Mouse (Mus musculus) MN1 (cell line): ENCODE data around the gene Mtg1.

Experiments
- DNase-seq: peaks from one replicate; pipeline ENCODE4 v3.0.0-alpha.2; 2016; ENCODE audit warnings: low spot score

The Mtg1 gene

DNA sequence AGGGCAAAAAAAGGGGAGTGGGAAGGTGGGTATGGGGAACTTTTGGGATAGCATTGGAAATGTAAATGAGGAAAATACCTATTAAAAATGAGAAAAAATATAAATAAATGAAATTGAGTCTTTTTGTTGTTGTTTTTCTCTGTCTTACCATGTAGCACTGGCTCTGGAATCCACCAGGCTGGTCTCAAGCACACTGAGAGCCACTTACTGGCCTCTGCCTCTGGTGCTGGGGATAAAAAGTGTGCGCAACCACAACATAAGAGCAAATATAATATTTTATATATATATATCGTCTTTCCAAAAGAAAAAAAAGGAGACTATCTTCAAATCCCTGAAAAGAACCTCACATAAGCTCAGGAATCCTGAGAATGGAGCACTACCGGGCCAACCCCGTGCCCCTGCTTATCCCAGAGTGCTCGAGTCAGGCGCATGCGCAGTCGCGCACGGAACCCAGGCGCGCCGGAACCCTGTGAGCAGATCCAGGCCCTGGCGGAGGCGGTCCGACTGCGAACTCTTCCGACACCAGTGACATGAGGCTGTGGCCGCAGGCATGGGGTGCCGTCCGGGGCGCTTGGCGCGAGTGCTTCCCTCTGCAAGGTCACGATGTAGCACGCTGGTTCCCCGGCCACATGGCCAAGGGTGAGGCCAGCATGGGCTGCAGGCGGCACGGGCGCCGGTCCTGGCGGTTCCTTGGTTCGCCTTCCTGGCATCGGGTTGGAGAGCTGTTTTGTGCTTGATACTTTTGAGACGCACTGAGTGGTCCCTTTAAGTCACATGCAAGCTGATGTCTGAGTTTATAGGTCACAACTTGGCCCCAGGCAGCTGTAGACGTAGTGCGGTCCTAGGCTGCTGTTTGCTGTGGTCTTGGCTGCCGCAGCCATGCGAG is at the start of gene Mtg1:
Gene Mtg1, plus strand, starts transcription at position 430 of the 886 bp plus-strand sequence.
- DNase-seq = peak; percentile 95

DNA sequence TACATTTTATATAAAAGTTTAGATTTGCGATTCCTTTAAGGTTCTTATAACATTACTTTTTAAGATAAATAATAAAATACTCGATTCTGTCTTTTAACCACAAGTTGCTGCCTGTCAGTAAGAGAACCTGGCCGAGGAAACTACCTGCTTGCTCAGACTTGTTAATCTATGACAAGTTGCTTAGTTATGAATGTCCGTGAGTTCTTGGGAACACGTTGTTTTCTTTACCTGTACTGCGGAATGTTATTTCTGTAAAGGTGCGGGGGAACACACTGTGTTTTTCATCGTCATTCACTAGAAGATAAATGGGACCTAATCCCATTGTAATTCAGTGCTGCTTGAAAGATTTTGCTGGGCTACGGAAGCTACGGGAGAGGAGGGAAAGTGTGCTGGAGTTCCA is 46.8 kb upstream of the Mtg1 start:
- DNase-seq = no peak

DNA sequence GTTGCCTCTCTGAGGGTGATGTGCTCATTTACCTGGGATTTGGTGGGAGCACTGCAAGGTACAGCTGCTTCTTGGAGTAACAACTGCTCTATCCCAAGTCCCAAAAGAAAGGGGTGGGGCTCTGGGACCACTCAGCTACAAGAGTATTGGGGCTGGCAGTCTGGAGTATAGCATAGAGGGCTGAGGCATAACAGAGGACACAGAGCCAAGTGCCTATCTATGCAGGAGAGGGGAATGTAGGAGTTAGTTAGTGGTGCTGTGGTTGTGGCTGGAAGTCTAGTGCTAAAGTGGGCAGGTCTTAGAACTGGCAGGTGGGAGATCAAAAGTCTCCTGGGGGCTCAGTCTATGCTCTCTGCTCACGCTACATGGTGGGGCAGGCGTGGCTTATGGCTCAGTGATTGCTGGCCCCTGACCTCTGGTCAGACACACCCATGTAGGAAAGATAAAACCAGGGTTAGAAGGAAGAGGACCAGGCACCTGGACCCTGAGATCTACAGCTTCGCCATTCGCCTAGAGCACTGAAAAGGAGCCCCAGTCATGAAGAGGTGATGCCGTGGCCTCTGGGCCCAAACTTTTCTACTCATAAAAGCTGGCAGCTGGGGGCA is 44.3 kb upstream of the Mtg1 start, which contains the start of gene Prap1:
Gene Prap1, plus strand, starts transcription at position 472 of the 605 bp plus-strand sequence.
- DNase-seq = no peak

DNA sequence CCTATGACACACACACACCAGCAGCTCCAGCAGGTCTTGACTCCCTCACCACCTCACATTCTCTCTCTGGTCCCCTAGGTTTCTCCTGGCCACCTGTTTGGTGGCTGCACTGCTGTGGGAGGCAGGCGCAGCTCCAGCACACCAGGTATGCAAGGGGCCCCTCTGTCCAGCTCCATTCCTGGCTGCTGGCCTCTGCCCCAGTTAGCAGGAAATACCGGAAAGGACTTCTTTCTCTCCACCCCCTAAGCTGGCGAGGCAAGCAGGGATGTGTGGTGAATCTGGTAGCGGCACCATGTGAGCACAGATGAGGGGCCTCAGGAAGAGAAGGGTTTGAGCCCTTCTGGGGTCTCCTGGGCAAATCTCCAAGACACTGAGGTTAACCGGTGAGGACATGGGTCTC is 42.4 kb upstream of the Mtg1 start:
- no peak for DNase-seq

DNA sequence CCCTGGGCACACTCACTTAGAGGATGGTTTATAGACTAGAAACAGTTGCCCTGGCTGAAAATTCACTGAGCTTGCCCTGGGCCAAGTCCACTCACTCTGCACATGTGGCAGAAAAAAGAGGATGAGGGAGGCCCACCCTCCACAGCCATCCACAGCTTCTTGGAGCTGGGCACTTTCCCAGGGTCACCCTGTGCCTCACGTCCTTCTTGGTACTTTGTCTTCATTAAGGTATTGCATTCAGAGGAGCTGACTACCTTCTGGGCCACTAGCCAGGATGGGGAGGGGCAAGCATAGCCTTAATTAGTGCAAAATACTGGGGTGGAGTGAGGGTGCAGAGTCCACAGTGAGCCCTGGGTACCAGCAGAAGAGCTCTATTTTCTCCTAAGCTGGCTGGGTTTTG is 41.8 kb upstream of the Mtg1 start:
- no peak for DNase-seq

DNA sequence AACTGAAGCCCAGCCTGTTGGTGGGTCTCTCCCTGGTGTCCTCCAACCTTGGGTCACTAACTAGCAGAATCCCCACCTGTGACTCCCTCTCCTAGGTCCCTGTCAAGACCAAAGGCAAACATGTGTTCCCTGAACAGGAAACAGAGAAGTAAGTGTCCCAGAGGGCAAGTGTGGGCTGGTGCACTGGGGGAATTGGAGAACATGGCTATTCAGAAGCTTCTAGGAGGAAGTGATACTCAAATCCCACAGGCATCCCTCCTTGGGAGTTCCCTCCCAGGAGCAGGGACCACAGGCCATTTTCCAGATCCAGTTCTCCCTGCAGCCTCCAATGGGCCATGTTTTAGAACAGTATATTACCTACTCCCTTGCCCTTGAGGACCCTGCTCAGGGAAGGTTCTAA is 41.3 kb upstream of the Mtg1 start:
- no peak for DNase-seq

DNA sequence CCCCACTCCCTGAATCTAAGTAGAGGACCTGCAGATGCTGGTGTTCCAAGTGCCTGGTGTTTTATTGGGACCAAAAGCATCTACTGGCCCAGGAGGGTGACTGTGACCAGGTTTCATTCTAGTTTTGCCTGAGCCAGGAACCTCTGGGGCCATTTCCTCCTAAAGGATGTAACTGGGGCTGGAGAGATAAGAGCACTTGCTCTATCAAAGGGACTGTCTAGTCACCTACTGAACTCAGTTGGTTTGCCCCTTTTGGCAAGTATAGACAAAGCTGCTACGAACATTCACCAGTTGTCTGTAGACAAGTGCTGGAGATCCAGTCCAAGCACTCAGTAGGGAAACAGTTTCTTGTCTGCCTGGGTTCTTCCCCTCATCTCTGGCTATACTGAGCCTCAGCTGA is 38.9 kb upstream of the Mtg1 start:
- no peak for DNase-seq

DNA sequence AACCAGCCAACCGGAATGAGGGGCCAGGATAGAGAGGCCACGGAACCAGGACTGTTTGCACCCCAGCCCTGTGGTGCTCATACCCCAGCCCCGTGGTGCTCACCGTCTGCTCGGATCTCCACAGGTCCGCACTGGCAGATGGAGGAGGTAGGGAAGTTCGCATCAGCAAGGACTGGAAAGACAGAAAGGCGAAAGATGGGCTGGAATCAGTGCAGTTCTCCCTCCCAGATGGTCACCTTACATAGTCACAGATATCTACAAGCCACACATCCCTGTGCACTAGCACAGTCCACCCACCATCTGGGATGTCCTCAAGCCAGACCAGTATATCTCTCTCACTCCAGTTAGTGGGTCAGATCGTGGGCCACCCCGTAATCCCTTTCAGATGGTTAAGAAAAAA is 35.9 kb upstream of the Mtg1 start:
- no peak for DNase-seq

DNA sequence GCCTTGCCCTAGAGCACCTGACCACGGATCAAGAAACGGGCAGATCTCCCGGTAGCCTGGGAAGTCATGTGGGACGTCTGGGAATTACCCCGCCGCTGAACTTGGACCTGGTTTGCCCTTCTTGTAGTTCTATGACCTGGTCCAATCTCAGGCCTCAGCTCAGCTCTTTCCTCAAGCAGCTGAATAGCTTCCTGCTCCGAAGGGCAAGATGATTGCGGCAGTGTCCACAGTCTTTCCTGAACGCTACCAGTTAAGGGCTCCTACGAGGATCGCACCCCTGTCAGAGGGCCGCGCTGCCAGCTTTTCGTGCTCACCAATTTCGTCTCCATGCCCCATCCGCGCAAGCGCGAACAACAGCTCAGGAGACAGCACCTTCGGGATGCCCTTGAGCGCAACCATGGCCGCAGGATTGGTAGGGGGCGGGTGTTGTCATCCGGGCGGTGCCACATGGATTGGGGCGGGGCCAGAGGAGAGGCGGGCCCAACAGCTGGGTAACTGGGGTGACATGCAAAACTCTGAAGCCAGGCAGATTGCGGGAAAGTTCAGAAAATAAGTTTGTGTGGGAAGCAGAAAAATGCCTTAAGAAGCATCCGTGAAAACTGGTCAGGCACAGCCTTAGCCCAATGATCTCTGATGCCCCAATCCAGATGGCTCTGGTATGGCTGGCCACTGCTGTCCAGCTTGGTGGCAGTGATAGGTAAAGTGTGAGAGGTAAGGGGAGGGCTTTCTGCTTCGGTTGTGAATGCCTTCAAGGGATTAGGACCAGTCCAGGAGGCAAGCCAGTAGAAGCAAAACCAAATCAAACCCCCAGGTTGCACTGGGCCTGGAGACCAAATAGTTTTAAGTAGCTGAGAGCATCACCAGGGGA is 35.1 kb upstream of the Mtg1 start, which contains the start of gene Fuom:
Gene Fuom, minus strand, starts transcription at position 449 of the 868 bp plus-strand sequence.
- peak; percentile 92 for DNase-seq

DNA sequence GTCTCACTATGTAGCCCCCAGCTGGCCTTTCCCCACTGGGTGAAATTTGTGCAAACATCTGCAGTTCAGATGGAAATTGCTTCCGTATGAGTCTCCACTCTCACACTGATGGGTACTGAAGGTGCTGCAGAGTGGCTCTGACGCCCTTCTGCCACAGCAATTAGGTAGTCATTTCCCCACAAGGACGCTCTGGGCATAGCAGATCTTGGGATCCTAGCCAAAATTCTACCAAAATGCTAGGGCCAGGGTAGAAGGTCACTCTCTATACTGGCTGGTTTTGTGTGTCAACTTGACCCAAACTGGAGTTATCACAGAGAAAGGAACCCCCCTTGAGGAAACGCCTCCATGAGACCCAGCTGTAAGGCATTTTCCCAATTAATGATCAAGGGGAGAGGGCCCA is 33.4 kb upstream of the Mtg1 start:
- DNase-seq = no peak

DNA sequence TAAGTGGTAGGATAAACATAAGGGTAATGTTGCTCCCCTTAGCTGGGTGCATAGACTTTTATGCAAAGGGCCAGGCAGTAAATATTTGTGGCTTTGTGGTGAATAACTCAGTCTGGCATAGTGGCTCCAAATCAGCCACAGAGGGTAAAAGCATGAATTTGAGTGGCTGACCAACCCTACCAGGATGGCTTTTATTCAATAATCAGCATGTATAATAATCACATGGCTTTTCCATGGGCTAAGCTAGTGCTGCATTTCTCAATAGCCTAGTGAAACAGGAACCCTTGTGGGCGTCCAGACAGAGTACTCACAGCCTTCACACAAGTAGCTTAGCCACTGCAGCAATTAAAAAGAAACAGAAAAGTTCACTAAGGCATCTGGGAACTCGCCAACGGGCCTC is 25.4 kb upstream of the Mtg1 start:
- no peak for DNase-seq

DNA sequence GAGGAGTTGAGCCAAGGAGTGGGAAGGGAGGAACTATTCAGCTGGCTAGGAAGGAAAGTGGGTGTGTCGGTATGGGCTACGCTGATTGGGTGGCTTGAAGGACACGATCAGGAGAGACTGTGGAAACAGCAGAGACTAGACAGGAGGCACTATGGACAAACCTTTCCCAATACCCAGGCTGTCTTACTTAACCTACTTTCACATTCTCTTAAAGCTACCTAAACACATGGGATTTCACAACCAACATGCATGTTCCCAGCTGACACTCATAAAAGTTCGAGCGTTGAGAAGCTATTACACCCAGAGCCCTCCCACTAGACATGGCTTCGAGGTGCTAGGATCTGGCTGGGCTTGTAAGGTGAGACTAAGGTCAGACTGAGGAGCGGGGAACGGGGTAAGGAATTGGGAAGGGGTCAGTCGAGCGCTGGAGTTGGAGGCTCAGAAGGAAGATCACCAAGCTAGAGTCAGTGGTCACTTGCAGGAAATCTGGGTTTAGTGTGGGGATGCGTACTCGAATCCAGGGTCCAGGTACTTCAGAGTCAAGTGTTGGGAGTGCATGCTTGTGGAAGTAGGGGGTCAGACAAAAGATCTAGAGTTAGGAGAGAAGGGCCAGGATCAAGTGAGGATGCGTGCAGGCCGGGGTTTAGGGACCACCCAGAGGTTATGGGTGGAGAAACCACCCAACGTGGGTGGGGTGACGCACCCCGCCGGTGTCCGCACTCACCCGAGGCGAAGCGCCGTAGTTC is 21.6 kb upstream of the Mtg1 start, which contains the start of gene Paox:
Gene Paox, plus strand, starts transcription at position 217 of the 746 bp plus-strand sequence.
- peak; percentile 75 for DNase-seq

DNA sequence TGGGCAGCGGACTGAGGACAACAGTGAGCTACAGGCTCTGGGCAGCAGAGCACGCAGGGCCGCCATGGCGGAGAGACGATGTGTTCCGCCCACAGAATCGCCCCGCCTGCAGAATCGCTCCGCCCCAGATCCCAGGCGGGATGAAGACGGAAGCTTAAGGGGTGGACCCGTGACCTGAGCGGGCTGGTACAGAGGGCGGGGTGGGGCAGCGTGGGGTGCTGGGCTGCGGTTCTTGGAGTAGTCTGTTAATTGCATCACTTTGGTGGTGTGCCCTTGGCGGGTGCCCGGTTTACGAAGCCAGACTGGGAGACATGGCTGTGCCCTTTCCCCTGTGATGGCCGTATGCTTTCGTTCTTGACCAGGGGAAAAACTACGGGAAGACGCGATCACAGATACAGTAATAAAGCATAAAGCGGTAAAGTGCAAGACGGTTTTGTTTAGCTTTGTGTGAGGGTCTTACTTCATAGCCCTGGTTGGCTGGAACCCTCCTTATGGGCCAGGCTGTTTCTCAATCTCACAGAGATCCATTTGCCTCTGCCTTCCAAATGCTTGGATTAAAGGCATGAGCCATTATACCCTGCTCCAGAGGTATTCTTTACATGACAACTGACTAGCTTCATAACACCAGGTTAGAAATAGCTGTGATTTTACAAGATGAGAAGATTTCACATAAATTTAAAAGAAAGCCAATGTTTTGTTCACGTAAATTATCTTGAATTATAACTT is 20.9 kb upstream of the Mtg1 start, which contains the start of gene Echs1:
Gene Echs1, minus strand, starts transcription at position 148 of the 726 bp plus-strand sequence.
- peak; percentile 93 for DNase-seq

DNA sequence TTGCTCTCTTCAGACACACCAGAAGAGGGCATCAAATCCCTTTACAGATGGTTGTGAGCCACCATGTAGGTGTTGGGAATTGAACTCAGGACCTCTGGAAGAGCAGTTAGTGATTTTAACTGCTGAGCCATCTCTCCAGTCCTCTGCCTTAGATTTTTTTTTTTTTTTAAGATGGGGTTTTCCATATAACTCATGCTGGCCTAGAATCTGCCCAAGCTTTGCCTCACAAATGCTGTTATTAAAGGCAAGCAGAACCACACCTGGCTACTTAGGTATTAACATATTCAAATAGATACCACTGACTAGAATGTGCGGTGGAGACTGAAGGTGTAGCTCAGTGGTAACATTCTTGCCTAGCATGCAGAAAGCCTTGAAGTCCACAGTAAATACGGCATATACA is 16.9 kb upstream of the Mtg1 start:
- no peak for DNase-seq

DNA sequence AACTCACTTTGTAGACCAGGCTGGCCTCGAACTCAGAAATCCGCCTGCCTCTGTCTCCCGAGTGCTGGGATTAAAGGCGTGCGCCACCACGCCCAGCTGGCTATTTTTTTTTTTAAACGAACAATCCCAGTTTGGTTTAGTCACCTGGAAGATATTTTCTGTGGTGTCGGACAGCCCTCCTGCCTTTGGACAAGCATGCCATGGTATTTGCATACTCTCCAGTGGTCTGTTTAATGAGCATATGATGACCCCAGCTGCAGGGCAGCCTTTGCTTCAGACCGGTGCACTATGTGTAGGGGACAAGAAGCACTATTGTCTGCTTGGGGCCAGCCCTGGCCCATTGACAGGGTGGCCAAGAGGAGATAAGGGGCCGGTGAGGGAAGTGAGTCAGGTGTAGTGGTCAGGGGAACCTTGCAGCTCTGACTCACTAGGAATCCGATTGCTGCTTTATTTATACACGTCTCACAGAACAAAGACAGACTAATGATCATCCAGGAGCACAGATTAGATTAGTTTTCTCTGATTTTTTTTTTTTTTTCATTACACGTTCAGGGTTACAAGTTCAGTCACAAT is 15.9 kb upstream of the Mtg1 start:
- no peak for DNase-seq

DNA sequence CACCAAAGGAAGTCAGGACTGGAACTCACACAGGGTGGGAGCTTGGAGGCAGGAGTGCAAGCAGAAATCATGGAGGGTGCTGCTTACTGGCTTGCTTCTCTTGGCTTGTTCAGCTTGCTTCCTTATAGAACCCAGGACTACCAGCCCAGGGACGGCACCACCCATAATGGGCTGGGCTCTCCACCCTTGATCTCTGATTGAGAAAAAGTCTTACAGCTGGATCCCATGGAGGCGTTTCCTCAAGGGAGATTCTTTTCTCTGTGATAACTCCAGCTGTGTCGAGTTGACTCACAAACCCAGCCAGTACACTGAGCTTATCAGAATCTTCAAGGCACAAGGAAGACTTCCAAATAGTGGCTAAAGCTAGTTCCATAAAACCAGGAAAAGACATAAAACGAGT is 14.6 kb upstream of the Mtg1 start:
- no peak for DNase-seq

DNA sequence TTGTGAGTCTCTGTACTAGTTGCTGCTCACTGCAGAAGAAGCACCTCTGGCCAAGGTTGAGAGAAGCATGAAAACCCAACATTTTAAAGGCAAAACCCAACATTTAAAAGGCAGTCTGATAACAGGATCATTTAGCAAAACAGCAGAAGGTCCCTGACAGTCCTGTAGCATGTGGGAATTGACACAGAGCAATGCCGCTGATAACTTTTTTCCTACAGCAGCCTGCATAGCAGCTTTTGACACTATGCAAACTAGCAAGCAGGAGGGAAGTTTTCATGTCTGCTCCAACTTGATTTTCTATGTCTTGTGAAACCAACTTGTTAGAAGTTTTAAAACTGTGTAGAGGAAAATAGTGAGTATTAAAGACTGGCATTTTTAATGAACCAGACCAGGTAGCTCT is 13.0 kb upstream of the Mtg1 start:
- DNase-seq = no peak

DNA sequence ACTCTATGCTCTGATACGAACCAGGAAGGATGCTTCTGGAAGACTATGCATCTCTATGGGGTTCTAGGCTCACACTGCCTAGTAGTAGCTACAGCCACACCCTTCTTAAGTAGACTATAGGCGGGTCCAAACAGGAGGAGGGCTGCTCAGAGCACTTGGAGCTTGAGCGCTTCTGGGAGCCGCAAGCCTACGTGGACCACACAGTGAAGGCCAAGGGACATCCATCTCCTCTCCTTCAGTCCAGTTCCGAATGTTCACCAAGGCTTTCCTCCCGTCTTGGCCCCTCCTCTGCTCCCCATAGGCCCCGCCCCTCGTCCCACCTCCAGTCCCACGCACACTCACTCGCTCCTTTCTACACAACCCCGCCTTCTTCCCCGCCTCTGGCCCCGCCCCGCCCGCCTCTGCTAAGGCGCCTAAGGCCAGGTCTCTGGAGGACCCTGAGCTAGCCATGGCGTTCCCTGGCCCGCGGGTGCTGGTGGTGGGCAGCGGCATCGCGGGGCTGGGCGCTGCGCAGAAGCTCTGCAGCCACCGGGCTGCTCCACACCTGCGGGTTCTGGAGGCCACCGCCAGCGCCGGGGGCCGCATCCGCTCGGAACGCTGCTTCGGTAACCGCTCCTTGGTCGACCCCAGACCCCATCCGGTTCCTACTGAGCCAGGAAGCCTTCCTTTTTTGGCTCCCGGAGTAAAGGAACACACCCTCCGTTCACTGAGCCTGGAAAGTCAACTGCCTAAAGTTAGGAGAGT is 11.9 kb upstream of the Mtg1 start:
- DNase-seq = peak; percentile 71

DNA sequence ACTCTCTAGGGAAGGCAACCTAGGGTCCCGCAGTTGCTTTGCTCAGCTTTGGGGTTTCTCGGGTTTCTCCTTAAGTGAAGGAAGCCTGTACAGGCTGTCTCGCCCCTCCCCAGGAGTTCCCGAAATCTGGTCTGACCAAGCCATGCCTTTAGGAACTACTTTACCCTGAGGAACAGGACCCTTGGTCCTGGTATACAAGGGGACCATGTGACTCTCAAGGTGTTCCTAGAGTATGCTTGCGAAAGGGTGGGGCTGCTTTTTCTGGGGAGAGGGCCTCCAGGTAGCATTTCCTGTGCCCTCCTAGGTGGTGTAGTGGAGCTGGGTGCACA is 11.4 kb upstream of the Mtg1 start:
- no peak for DNase-seq

DNA sequence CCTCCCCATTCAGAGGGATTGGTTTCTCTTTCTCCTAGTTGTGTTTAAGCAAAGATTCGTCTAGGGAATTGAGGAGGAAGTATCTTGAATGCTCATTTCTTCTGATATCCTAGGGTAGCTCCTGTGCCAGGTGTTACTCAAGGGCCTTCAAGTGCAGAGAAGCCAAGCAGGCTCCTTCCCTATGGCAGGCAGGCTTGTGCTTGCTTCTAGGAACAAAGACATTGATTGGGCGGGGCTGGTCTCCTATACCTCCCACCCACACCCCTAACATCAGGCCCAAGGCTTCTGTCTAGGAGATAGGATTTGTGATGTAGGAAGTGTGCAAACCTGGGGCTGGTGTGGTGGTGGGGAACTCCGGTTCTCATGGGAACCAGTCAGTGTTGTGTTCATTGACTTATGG is 10.4 kb upstream of the Mtg1 start:
- no peak for DNase-seq
